Mouse (Mus musculus) heart, embryonic 13.5 days (tissue): ENCODE results near the gene Olfr1386. TPM values are rescaled to one million over a fixed set of nuclear protein-coding genes. Genes with fewer than 3 reads are reported as not detected.
"Not testable (repeated sequence)": the region's sequence is repeated elsewhere in the genome, so short reads cannot be mapped to it uniquely, and the experiment has no call there.

Source experiments
- ATAC-seq: fragments of 200-750 bp; cut with Nextera tagmentation; 2 replicates; pipeline ENCODE4 v1.8.0; 2017; ENCODE audit warnings: moderate TSS enrichment; ENCODE audit not compliant: insufficient number of reproducible peaks, low FRiP score, low TSS enrichment; ENCODE audit errors: extremely low read depth
- H3K27ac ChIP-seq: fragments of 300-500 bp; sonication (generic); replicated peaks from 2 replicates; pipeline ENCODE4 v1.5.1; 2015; ENCODE audit warnings: moderate library complexity, mild to moderate bottlenecking, inconsistent platforms
- H3K27me3 ChIP-seq: fragments of 300-500 bp; sonication (generic); replicated peaks from 2 replicates; pipeline ENCODE4 v1.6.1; 2015; ENCODE audit warnings: mild to moderate bottlenecking, inconsistent platforms
- H3K36me3 ChIP-seq: fragments of 300-500 bp; sonication (generic); 2 replicates; pipeline ENCODE4 v1.6.1; 2015; ENCODE audit warnings: mild to moderate bottlenecking, inconsistent platforms
- H3K4me1 ChIP-seq: fragments of 300-500 bp; sonication (generic); 2 replicates; pipeline ENCODE4 v1.6.1; 2015; ENCODE audit warnings: inconsistent platforms
- H3K4me2 ChIP-seq: fragments of 300-500 bp; sonication (generic); 2 replicates; pipeline ENCODE4 v1.6.1; 2015; ENCODE audit warnings: inconsistent platforms, mild to moderate bottlenecking, moderate library complexity
- H3K4me3 ChIP-seq: fragments of 300-500 bp; sonication (generic); 2 replicates; pipeline ENCODE4 v1.5.1; 2015; ENCODE audit warnings: moderate library complexity, mild to moderate bottlenecking, inconsistent platforms
- H3K9ac ChIP-seq: fragments of 300-500 bp; sonication (generic); 2 replicates; pipeline ENCODE4 v1.6.1; 2015; ENCODE audit warnings: inconsistent platforms, mild to moderate bottlenecking, moderate library complexity
- H3K9me3 ChIP-seq: fragments of 300-500 bp; sonication (generic); 2 replicates; pipeline ENCODE4 v1.6.1; 2016; ENCODE audit warnings: inconsistent platforms
- WGBS: fragments of 180-500 bp; shearing (Covaris S2); methylation state at CpG from one replicate; pipeline ENCODE4 v1.1.7; 2015; ENCODE audit warnings: mixed read lengths; 5-methylcytosine and 5-hydroxymethylcytosine counted together
- polyA plus RNA-seq: library from polyadenylated mRNA; unstranded; fragments of >200 nt; fragmentation: Nextera tagmentation; extraction: Ambion mirVana; gene quantifications from 2 replicates; pipeline ENCODE4 v1.2.1, GENCODE M21; 2015

The Olfr1386 gene
- polyA plus RNA-seq: not detected in 2 replicates

DNA sequence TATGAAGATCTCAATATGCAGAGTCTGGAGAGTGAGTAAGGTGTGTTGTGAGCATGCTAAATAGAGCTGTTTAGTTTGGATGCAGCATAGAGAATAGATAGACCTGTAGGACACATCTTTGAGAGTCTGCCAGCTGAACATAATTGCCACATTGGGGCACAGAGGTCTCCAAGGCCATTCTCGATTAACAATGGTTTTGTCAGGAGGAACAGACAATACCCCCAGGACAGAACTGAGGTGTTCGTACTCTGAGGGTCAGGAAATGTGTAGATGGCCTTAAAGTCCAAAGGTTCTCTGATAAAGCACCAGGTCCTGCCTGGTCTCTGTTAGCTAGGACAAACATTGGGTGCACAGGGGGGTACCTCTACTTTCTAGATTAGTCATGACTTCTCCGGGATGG lies at the start of gene Olfr1386:
Gene Olfr1386 (plus strand): TSS at position 301 of the 400 bp plus-strand sequence.
- H3K4me1 ChIP-seq, H3K4me2 ChIP-seq, H3K27me3 ChIP-seq, ATAC-seq, H3K9me3 ChIP-seq, H3K27ac ChIP-seq, H3K36me3 ChIP-seq, H3K4me3 ChIP-seq, H3K9ac ChIP-seq: not testable (repeated sequence)
- WGBS: 66% methylated on average over 3 of the region's 3 CpGs

DNA sequence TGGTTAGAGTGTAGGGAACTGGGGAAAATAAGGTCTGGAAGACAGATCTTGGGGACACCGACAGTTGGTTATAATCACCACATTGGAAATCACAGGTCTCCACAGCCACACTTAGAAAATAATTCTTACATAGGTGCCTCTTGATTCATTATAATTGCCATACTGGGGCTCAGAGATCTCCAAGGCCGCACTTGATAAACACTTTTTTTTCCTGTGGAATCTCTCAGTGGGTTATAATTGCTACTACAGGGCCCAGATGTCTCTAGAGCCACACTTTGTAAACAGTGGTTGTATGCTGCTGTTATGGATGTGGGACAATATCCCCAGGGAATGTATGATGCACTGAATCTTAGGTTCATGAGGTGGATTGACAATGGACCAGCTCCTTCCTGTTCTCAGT lies 42.1 kb upstream of the Olfr1386 start, which contains the start of gene Olfr1389:
Gene Olfr1389 (plus strand): TSS at position 301 of the 400 bp plus-strand sequence.
- H3K4me1 ChIP-seq: peaks cover 4% of the 10 kb centered on the region; the same call in 1 of the 2 replicates
- H3K9ac ChIP-seq: no peak within 1 kb of the TSS
- H3K27ac ChIP-seq: no peak within 1 kb of the TSS; the same call in 1 of the 2 replicates
- H3K9me3 ChIP-seq: no peaks in the 10 kb centered on the region
- ATAC-seq: no peak
- H3K36me3 ChIP-seq: no peaks in the 10 kb centered on the region
- no peak within 1 kb of the TSS for H3K4me2 ChIP-seq
- no peaks in the 10 kb centered on the region for H3K27me3 ChIP-seq
- no peak within 1 kb of the TSS for H3K4me3 ChIP-seq
- 78% methylated on average over 2 of the region's 2 CpGs for WGBS

DNA sequence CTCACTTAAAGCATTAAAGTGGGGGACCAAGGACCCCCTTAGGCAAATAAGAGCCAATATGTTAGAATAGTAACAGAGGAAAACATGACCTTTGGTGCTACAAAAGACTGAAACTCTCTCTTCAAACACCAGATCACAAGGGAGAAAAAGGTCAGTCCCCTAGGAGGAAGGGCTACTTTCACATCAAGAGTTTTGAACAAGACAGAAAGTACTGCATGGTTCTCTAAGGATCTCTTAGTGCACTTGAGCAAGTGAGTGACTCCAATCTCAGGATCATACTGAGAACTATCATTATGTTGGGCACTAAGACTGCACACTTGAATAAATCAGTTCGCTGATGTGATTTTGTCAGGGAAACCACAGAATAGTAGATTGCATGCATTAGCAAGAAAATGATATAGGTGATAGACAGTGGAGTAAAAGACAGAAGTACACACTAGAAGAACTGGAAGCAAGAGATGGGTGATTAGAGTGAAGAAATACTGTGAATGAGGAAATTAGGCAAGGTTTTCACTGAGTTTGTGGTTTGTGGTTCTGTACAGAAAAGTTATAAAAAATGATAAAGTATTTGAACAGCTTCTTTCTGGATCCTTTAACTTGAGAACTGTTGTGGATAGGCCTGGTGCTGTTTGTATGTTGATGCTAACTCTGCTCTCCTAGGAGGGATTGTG lies 39.5 kb upstream of the Olfr1386 start:
- 78% methylated on average over 1 of the region's 1 CpGs for WGBS
- no peak for ATAC-seq

DNA sequence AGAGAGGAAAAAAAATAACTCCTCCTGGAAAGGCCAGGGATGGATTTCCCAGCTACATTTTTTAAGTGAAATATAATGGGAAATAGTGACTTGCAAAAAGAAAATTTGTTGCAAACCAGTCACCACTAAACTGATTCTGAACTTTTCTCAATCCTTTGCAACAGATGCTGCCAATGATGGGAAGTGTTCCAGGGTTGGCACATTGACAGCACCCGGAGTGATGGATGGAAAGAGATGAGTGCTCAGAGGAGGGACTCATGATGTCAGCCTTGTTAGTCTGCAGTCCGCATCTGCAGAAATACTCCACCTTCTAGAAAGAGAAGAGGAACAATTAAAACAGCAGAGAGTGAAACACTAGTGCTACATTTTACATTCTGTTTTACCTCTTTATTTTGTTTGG lies 35.2 kb upstream of the Olfr1386 start:
- Histone ChIP-seq H3K4me1 (no peaks in the 10 kb centered on the region), H3K27me3 (no peaks in the 10 kb centered on the region), H3K4me2 (no peak overlapping the region), H3K4me3 (no peak overlapping the region), H3K36me3 (no peaks in the 10 kb centered on the region), H3K27ac (no peak overlapping the region), H3K9ac (no peak overlapping the region), H3K9me3 (no peaks in the 10 kb centered on the region)
- WGBS: 76% methylated on average over 2 of the region's 2 CpGs
- ATAC-seq: no peak

More for the DNA sequence above, 39.5 kb upstream of the Olfr1386 start:
- H3K4me3 ChIP-seq: no peak overlapping the region
- no peak overlapping the region for H3K9ac ChIP-seq
- H3K4me2 ChIP-seq: no peak overlapping the region
- H3K27me3 ChIP-seq: no peaks in the 10 kb centered on the region
- no peaks in the 10 kb centered on the region for H3K9me3 ChIP-seq
- peaks cover 4% of the 10 kb centered on the region; the same call in 1 of the 2 replicates for H3K4me1 ChIP-seq
- H3K36me3 ChIP-seq: no peaks in the 10 kb centered on the region
- H3K27ac ChIP-seq: no peak overlapping the region

DNA sequence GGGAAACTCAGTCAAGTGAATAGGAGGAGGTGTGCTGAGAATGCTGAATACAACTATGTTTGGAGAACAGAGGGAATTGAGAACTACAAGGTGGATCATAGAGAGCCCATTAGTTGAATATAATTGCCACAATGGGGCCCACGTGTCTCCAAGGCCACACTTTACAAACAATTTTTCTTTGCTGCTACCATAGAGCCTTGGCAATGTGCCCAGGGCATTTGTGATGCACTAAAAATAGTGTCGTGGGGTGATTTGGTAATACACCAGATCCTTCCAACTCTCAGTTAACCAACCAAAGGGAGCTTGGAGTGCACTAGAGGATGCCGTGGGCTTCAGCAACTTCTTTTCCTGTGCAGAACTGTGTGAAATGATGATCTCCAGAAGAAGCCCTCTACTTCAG lies 28.4 kb upstream of the Olfr1386 start, which contains the start of gene Olfr1388:
Gene Olfr1388 (plus strand): TSS at position 214 of the 400 bp plus-strand sequence.
- Histone ChIP-seq H3K36me3 (no peaks in the 10 kb centered on the region), H3K4me1 (peaks cover 6% of the 10 kb centered on the region; the same call in 1 of the 2 replicates), H3K9me3 (no peaks in the 10 kb centered on the region), H3K4me3 (no peak within 1 kb of the TSS), H3K4me2 (no peak within 1 kb of the TSS), H3K9ac (no peak within 1 kb of the TSS), H3K27ac (no peak within 1 kb of the TSS), H3K27me3 (no peaks in the 10 kb centered on the region)
- WGBS: 31% methylated on average over 3 of the region's 3 CpGs
- ATAC-seq: no peak

DNA sequence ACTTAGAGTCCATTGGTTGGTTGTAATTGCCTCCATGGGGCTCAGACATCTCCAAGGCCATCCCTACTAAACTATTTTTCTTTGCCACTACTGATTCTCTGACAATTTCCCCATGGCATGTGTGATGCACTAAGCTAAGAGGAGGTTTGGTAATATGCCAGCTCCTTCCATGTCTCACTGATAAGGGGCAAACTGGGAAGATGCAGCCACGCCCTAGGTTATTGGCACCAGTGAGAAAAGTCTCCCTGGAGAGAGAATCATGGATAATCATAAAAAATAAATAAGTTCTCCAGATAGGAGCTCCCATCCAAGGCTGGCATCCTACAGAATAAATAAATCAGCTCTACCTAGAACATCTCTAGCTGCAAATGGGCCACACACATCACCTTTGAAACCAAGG lies 9.8 kb upstream of the Olfr1386 start, which contains the start of gene Olfr1387:
Gene Olfr1387 (plus strand): TSS at position 301 of the 400 bp plus-strand sequence.
- ATAC-seq: no peak
- Histone ChIP-seq H3K36me3 (no peaks in the 10 kb centered on the region), H3K4me1 (no peaks in the 10 kb centered on the region), H3K27me3 (no peaks in the 10 kb centered on the region), H3K9ac (no peak within 1 kb of the TSS), H3K4me3 (no peak within 1 kb of the TSS), H3K27ac (no peak within 1 kb of the TSS), H3K4me2 (no peak within 1 kb of the TSS), H3K9me3 (no peaks in the 10 kb centered on the region)
- 61% methylated on average over 1 of the region's 1 CpGs for WGBS

DNA sequence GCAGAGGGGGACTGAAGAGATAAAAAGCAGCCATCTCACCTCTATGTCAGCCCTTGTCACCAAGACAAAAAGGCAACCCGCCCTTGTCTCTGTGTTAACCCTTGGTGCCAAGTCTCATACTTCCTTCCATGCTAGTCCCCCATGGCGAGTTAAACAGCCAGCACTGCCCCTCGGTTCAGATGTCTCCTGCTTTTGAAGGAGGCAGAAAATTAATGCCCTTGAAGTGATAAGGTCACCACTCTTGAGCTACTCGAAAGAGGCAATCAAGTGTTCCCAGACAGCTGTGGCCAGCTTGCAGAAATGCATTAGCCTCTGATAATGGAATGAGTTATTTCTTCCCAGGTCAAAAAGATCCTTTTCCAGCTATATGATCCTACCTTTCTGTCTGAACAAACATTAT lies 21.1 kb downstream of the Olfr1386 start:
- 39% methylated on average over 4 of the region's 4 CpGs for WGBS
- Histone ChIP-seq H3K4me2 (no peak overlapping the region), H3K36me3 (no peaks in the 10 kb centered on the region), H3K4me1 (no peaks in the 10 kb centered on the region), H3K4me3 (no peak overlapping the region), H3K27ac (no peak overlapping the region), H3K9me3 (no peaks in the 10 kb centered on the region), H3K9ac (no peak overlapping the region), H3K27me3 (no peaks in the 10 kb centered on the region)
- no peak for ATAC-seq

DNA sequence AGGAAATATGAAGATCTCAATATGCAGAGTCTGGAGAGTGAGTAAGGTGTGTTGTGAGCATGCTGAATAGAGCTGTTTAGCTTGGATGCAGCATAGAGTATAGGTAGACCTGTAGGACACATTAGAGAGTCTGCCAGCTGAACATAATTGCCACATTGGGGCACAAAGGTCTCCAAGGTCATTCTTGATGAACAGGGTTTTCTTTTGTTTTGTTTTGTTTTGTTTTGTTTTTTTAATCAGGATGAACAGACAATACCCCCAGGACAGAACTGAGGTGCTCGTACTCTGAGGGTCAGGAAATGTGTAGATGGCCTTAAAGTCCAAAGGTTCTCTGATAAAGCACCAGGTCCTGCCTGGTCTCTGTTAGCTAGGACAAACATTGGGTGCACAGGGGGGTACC lies 23.9 kb downstream of the Olfr1386 start, which contains the start of gene Olfr1385:
Gene Olfr1385 (plus strand): TSS at position 301 of the 400 bp plus-strand sequence.
- not testable (repeated sequence) for H3K27me3 ChIP-seq, H3K4me2 ChIP-seq, H3K27ac ChIP-seq, H3K9me3 ChIP-seq, H3K4me1 ChIP-seq, H3K9ac ChIP-seq, H3K36me3 ChIP-seq, H3K4me3 ChIP-seq, ATAC-seq
- WGBS: 60% methylated on average over 1 of the region's 1 CpGs

DNA sequence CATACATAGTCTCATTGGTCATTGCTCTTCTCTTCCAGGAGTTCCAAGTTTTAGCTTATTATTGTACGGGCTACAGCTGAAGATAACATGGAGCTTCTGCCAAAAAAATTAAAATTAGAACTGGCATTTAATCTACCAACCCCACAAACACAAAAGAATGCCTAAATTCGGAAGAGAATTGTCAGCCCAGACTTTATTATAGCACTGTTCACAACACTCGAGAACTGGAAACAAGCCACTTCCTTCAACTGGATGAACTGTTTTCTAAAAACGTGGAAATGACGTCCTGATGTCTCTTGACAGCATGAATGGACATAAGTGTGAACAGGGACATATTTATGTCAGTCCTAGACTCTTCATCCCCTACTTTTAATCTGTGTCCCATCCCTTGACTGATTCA lies 53.2 kb downstream of the Olfr1386 start:
- H3K4me2 ChIP-seq: no peak overlapping the region
- no peaks in the 10 kb centered on the region for H3K4me1 ChIP-seq
- no peak for ATAC-seq
- no peak overlapping the region for H3K4me3 ChIP-seq
- H3K9me3 ChIP-seq: no peaks in the 10 kb centered on the region
- no peaks in the 10 kb centered on the region for H3K27me3 ChIP-seq
- no peak overlapping the region for H3K9ac ChIP-seq
- H3K27ac ChIP-seq: no peak overlapping the region
- WGBS: 62% methylated on average over 5 of the region's 5 CpGs
- no peaks in the 10 kb centered on the region for H3K36me3 ChIP-seq

DNA sequence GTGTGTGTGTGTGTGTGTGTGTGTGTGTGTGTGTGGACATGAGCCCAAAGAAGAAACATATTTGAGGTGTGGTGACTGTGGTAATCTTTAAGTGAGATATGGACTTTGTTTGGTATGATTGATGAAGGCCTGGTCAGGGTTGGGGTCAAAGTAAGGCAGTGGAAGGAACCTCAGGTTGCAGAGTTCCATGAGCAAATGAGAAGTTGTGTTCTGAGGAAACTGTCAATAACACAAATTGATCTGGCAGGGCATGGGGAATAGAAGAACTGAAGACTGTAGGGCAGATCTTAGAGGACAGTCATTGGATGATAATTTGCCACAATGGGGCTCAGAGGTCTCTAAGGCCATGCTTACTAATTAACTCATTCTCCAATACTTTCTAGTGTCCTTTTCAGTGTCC lies 54.5 kb downstream of the Olfr1386 start, which contains the start of gene Olfr1383:
Gene Olfr1383 (plus strand): TSS at position 301 of the 400 bp plus-strand sequence.
- Histone ChIP-seq H3K4me1 (no peaks in the 10 kb centered on the region), H3K36me3 (no peaks in the 10 kb centered on the region), H3K4me3 (no peak within 1 kb of the TSS), H3K27me3 (no peaks in the 10 kb centered on the region), H3K9me3 (no peaks in the 10 kb centered on the region), H3K9ac (no peak within 1 kb of the TSS), H3K27ac (no peak within 1 kb of the TSS), H3K4me2 (no peak within 1 kb of the TSS)
- ATAC-seq: no peak
